Mouse (Mus musculus): Measurements from ENCODE around the gene Krt36. TPM values are rescaled to one million over a fixed set of nuclear protein-coding genes. Genes with fewer than 3 reads are reported as not detected.

The Krt36 gene
- polyA plus RNA-seq, 1 experiment from 2014 or later, result not detected

DNA sequence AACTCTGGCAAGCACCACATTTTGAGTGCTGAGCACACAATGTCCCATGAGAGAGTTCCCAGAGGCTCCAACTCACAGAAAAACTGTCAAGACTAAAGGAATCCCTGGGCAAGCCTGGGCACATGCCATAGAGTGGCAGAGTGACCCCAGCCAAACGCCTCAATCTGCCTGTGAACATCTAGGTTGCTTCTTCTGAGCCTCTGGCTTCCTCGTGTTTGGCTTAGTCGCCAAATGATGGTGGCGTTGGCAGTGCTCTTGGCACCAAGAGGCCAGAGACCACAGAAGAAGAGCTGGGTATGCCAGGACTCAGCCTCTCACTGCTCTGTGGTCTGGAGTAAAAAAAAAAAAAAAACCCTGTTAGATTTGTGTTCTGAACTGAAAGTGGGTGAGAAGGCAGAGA, 5.0 kb downstream of the Krt36 start:
- no peaks in the 10 kb centered on the region for H3K4me1 ChIP-seq (ENCODE audit: control insufficient read depth, insufficient read depth, low read length)
- H3K4me2 ChIP-seq (ENCODE audit: low read depth), result no peak overlapping the region
- no peak overlapping the region for H3K27ac ChIP-seq (ENCODE audit: low read depth, low read length)
- DNase-seq (ENCODE audit: low spot score) (no peak), ATAC-seq (ENCODE audit: insufficient read depth, low FRiP score, low TSS enrichment) (no peak)
- no peak overlapping the region for H3K4me3 ChIP-seq (ENCODE audit: low read depth, low read length)
- no peak overlapping the region for H3K9ac ChIP-seq (ENCODE audit: low read length)
- 79% methylated on average over 4 of the region's 4 CpGs for WGBS
- no peaks in the 10 kb centered on the region for H3K27me3 ChIP-seq (ENCODE audit: control insufficient read depth, insufficient read depth, low read length)
- no peaks in the 10 kb centered on the region for H3K9me3 ChIP-seq (ENCODE audit: control insufficient read depth, low read length)
- no peaks in the 10 kb centered on the region for H3K36me3 ChIP-seq (ENCODE audit: control insufficient read depth, insufficient read depth, low read length)

DNA sequence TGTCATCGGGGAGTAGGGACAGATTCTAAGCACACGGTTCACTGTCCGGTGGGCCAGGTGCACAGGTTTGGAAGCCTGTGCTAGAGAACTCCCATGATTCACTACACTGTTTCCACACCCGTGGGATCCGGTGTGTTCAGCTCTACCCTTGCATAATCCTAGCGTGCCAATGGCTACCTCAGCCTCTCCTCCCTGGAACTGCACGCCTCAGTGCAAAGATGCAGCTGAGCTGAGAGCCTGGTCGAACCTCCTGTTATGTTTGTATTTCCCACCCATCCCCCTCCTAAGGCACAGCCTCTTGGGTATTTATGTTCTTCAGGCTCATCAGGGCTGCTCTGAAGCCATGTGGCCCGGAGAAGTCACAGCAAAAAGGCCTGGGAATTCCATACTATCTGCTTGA, 7.6 kb downstream of the Krt36 start:
- Histone ChIP-seq H3K4me2 (ENCODE audit: low read depth) (no peak overlapping the region), H3K4me3 (ENCODE audit: low read depth, low read length) (no peak overlapping the region), H3K4me1 (ENCODE audit: control insufficient read depth, insufficient read depth, low read length) (no peaks in the 10 kb centered on the region), H3K27ac (ENCODE audit: low read depth, low read length) (no peak overlapping the region), H3K9ac (ENCODE audit: low read length) (no peak overlapping the region), H3K36me3 (ENCODE audit: control insufficient read depth, insufficient read depth, low read length) (no peaks in the 10 kb centered on the region), H3K9me3 (ENCODE audit: control insufficient read depth, low read length) (no peaks in the 10 kb centered on the region), H3K27me3 (ENCODE audit: control insufficient read depth, insufficient read depth, low read length) (no peaks in the 10 kb centered on the region)
- ATAC-seq (ENCODE audit: insufficient read depth, low FRiP score, low TSS enrichment), result no peak
- WGBS, result 63% methylated on average over 9 of the region's 9 CpGs
- no peak for DNase-seq (ENCODE audit: low spot score)

DNA sequence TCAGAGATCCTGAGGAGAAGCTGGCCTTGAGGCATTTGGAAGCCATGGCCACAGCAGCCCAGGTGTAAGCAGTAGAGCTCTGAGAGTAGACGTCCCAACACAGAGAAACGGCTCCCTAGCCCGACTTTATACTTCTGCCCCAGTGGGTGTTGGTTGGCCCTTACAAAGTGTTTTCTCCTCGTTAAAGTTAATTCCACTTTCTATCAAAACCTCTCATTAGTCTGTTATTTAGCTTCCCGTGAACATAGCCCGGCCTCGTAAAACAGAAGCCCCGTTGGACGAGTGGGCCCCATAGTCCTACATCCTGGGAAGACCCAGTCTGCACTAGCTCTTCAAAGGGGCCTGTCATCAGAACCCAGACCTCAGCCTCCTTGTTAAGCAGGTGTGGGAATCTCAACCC, 9.3 kb downstream of the Krt36 start, which contains the start of gene Krt35:
Gene Krt35 (minus strand): TSS at position 101 of the 400 bp plus-strand sequence.
- no peak within 1 kb of the TSS for H3K4me3 ChIP-seq (ENCODE audit: low read depth, low read length)
- no peaks in the 10 kb centered on the region for H3K27me3 ChIP-seq (ENCODE audit: control insufficient read depth, insufficient read depth, low read length)
- no peaks in the 10 kb centered on the region for H3K4me1 ChIP-seq (ENCODE audit: control insufficient read depth, insufficient read depth, low read length)
- H3K4me2 ChIP-seq (ENCODE audit: low read depth), result no peak within 1 kb of the TSS
- DNase-seq (ENCODE audit: low spot score), result no peak
- no peak within 1 kb of the TSS for H3K27ac ChIP-seq (ENCODE audit: low read depth, low read length)
- H3K36me3 ChIP-seq (ENCODE audit: control insufficient read depth, insufficient read depth, low read length), result no peaks in the 10 kb centered on the region
- WGBS, result 80% methylated on average over 9 of the region's 9 CpGs
- ATAC-seq (ENCODE audit: insufficient read depth, low FRiP score, low TSS enrichment), result no peak
- no peaks in the 10 kb centered on the region for H3K9me3 ChIP-seq (ENCODE audit: control insufficient read depth, low read length)
- H3K9ac ChIP-seq (ENCODE audit: low read length), result no peak within 1 kb of the TSS

DNA sequence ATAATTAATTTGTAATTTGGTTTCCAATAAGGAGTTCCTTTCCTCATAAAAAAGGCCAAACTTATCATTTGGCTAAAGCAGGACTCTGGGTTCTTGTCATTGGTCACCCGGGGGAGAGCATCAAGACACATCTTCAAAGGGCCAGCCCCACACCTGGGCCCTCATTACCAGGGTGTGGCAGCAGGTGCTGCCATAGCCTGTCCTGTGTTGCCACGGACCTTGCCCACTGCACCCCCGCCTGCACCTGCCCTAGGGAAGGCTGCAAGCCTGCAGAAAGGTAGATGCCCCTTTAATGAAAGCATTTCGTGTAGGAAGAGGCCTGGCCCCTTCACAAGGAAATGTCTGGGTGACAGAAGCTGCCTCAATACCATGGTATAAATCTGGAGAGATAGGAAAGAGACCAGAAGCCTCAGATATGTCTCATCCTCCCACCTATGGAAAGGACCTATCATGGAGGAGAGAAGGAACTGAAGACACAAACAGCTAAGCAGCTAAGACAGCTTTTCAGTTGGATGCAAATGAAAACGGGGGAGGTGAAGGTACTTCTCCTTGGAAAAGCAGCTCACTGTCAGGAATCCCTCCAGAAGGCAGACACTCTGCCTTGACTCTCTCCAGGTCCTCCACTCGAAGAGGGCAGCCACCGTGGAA, 16.9 kb downstream of the Krt36 start:
- no peaks in the 10 kb centered on the region for H3K36me3 ChIP-seq (ENCODE audit: control insufficient read depth, insufficient read depth, low read length)
- H3K4me1 ChIP-seq (ENCODE audit: control insufficient read depth, insufficient read depth, low read length), result no peaks in the 10 kb centered on the region
- no peak overlapping the region for H3K27ac ChIP-seq (ENCODE audit: low read depth, low read length)
- ATAC-seq (ENCODE audit: insufficient read depth, low FRiP score, low TSS enrichment) (no peak), DNase-seq (ENCODE audit: low spot score) (no peak)
- no peaks in the 10 kb centered on the region for H3K9me3 ChIP-seq (ENCODE audit: control insufficient read depth, low read length)
- no peaks in the 10 kb centered on the region for H3K27me3 ChIP-seq (ENCODE audit: control insufficient read depth, insufficient read depth, low read length)
- 71% methylated on average over 7 of the region's 7 CpGs for WGBS
- no peak overlapping the region for H3K4me2 ChIP-seq (ENCODE audit: low read depth)
- H3K9ac ChIP-seq (ENCODE audit: low read length), result no peak overlapping the region
- no peak overlapping the region for H3K4me3 ChIP-seq (ENCODE audit: low read depth, low read length)

DNA sequence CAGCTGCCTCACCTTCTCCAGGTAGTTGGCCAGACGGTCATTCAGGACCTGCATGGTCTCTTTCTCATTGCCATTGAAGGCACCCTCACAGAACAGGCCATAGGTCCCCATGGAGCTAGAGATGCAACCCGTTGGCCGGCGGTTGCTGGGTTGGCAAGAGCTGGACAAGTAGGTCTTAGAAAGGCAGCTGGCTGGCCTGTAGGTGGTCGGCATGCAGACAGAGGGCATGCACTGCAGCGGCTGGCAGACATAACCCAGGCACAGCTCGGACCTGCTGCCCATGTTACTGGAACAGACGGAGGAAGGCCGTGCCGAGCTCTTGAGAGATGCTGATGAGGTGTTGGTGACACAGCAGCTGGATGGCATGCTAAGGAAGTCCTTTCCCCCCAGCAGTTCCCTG, 17.6 kb downstream of the Krt36 start, which contains the start of gene Krt32:
Gene Krt32 (minus strand): TSS at position 366 of the 400 bp plus-strand sequence.
- WGBS, result 91% methylated on average over 10 of the region's 10 CpGs
- DNase-seq (ENCODE audit: low spot score), result no peak

DNA sequence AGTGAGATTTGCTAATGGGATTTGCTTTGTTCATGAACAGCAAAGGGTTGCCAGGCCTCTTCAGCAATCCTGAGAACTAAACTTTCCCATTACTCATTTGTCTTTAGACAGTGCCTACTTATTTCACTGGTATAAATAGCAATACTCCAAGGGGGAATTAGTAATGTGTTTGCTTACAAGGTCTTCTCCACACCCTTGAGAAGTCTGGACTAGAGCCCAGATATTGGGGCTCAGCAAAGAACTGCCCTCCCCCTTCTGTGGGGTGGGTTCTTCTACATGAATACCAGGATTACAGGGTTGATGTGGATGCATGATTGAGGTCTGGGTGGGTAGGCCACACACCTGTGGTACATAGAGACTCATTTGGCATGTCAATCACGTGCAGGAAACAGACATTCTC, 31.6 kb downstream of the Krt36 start:
- H3K36me3 ChIP-seq (ENCODE audit: control insufficient read depth, insufficient read depth, low read length), result no peaks in the 10 kb centered on the region
- no peak overlapping the region for H3K9ac ChIP-seq (ENCODE audit: low read length)
- no peak overlapping the region for H3K4me3 ChIP-seq (ENCODE audit: low read depth, low read length)
- DNase-seq (ENCODE audit: low spot score), result no peak
- 57% methylated on average over 1 of the region's 1 CpGs for WGBS
- no peak for ATAC-seq (ENCODE audit: insufficient read depth, low FRiP score, low TSS enrichment)
- H3K9me3 ChIP-seq (ENCODE audit: control insufficient read depth, low read length), result no peaks in the 10 kb centered on the region
- H3K4me2 ChIP-seq (ENCODE audit: low read depth), result no peak overlapping the region
- H3K27me3 ChIP-seq (ENCODE audit: control insufficient read depth, insufficient read depth, low read length), result no peaks in the 10 kb centered on the region
- no peak overlapping the region for H3K27ac ChIP-seq (ENCODE audit: low read depth, low read length)
- H3K4me1 ChIP-seq (ENCODE audit: control insufficient read depth, insufficient read depth, low read length), result no peaks in the 10 kb centered on the region

More for the DNA sequence above, 17.6 kb downstream of the Krt36 start, which contains the start of gene Krt32:
- Histone ChIP-seq H3K9ac (ENCODE audit: low read length) (no peak within 1 kb of the TSS), H3K4me1 (ENCODE audit: control insufficient read depth, insufficient read depth, low read length) (no peaks in the 10 kb centered on the region), H3K9me3 (ENCODE audit: control insufficient read depth, low read length) (no peaks in the 10 kb centered on the region), H3K36me3 (ENCODE audit: control insufficient read depth, insufficient read depth, low read length) (no peaks in the 10 kb centered on the region), H3K4me3 (ENCODE audit: low read depth, low read length) (no peak within 1 kb of the TSS), H3K27ac (ENCODE audit: low read depth, low read length) (no peak within 1 kb of the TSS), H3K27me3 (ENCODE audit: control insufficient read depth, insufficient read depth, low read length) (no peaks in the 10 kb centered on the region), H3K4me2 (ENCODE audit: low read depth) (no peak within 1 kb of the TSS)
- no peak for ATAC-seq (ENCODE audit: insufficient read depth, low FRiP score, low TSS enrichment)

DNA sequence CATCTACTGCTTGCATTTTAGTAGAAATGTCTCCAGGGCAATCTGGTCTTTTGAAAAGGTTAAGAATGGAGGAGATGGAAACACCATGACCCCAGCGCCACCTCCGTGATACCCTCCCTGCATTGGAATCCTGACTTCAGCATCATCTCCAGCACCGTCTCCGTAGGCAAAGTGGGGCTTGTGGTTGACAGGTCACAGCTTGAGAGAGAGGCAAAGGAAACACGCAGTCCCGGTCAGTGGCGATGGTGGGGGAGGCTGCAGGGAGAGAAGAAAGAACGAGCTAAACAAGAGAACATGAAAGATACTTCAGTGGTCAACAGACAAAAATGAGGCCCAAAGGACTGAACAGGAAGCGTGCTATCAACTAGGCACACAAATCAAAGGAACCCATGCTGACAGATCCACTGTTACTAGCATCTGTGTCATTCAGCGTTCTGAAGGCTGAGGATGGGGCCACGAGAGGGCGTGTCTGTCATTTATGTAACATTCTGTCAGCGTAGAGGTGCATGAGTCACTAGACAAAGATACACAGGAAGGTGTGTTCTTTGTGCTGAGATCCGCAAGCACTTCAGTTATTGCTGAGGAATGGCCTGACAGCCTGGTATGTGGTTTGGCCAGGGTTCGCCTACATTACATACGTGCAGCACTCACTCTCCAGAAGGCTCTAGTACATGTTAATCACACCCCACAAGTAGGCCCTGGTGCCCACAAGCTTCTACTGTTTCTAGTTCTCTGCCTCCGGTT, 38.0 kb downstream of the Krt36 start:
- 79% methylated on average over 17 of the region's 17 CpGs for WGBS
- Histone ChIP-seq H3K27ac (ENCODE audit: low read depth, low read length) (no peak overlapping the region), H3K27me3 (ENCODE audit: control insufficient read depth, insufficient read depth, low read length) (no peaks in the 10 kb centered on the region), H3K9ac (ENCODE audit: low read length) (no peak overlapping the region), H3K4me1 (ENCODE audit: control insufficient read depth, insufficient read depth, low read length) (no peaks in the 10 kb centered on the region), H3K4me2 (ENCODE audit: low read depth) (no peak overlapping the region), H3K36me3 (ENCODE audit: control insufficient read depth, insufficient read depth, low read length) (no peaks in the 10 kb centered on the region), H3K4me3 (ENCODE audit: low read depth, low read length) (no peak overlapping the region), H3K9me3 (ENCODE audit: control insufficient read depth, low read length) (no peaks in the 10 kb centered on the region)
- DNase-seq (ENCODE audit: low spot score) (no peak), ATAC-seq (ENCODE audit: insufficient read depth, low FRiP score, low TSS enrichment) (no peak)

DNA sequence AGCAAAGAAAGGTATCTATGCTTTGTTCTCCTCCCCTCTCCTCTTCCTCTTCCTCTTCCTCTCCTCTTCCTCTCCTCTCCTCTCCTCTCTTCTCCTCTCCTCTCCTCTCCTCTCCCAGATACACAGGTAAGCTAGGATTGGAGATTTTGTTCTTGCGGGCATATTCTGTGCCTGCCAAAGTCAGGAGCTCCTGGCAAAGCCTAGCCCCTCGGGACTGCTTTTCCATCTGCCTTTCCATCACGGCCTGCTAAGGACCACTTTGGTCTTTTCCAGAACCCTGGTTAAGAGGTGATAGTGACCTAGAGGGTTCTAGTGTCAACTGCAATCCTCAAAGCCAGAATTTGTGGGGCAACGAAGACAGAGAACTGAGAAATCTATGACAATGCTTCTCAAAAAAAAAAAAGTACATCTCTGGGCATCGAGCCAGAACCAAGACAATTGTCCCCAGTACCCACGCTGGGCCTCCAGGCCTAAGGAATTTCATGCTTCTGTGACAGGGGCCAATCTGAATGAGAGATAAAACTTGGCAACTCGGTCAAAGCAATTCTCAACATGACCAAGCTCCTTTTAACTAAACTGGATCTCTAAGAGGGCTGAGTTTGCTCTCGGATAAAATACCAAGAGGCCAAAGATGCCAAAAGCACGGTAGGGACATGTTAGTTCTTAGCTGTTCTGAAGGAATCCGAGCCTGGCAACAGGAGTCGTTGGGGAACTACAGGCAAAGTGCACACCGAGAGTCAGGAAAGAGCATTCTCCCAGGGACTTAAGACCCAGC, 39.0 kb downstream of the Krt36 start:
- WGBS, result 85% methylated on average over 12 of the region's 12 CpGs
- Histone ChIP-seq H3K36me3 (ENCODE audit: control insufficient read depth, insufficient read depth, low read length) (no peaks in the 10 kb centered on the region), H3K9me3 (ENCODE audit: control insufficient read depth, low read length) (no peaks in the 10 kb centered on the region), H3K27me3 (ENCODE audit: control insufficient read depth, insufficient read depth, low read length) (no peaks in the 10 kb centered on the region), H3K4me3 (ENCODE audit: low read depth, low read length) (no peak overlapping the region), H3K9ac (ENCODE audit: low read length) (no peak overlapping the region), H3K4me1 (ENCODE audit: control insufficient read depth, insufficient read depth, low read length) (no peaks in the 10 kb centered on the region), H3K27ac (ENCODE audit: low read depth, low read length) (no peak overlapping the region), H3K4me2 (ENCODE audit: low read depth) (no peak overlapping the region)
- DNase-seq (ENCODE audit: low spot score), result no peak
- ATAC-seq (ENCODE audit: insufficient read depth, low FRiP score, low TSS enrichment), result no peak
